Mouse (Mus musculus) kidney, postnatal 0 days (tissue): ENCODE results near the gene Fcgr1. TPM values are rescaled to one million over a fixed set of nuclear protein-coding genes. Genes with fewer than 3 reads are reported as not detected.
A peak's percentile ranks its signal among the peaks of the same experiment; 100 is the strongest.

Source experiments
- ATAC-seq: fragments of 200-750 bp; cut with Nextera tagmentation; replicated peaks from 2 replicates; pipeline ENCODE4 v1.8.0; 2017; ENCODE audit warnings: low read depth, moderate number of reproducible peaks, moderate TSS enrichment, moderate library complexity; ENCODE audit not compliant: low FRiP score
- DNase-seq: peaks from one replicate; pipeline ENCODE4 v3.0.0-alpha.2; 2016; ENCODE audit warnings: low spot score
- H3K27ac ChIP-seq: fragments of 300-500 bp; sonication (generic); 2 replicates; pipeline ENCODE4 v1.5.1; 2014; ENCODE audit warnings: mild to moderate bottlenecking
- H3K27me3 ChIP-seq: fragments of 300-500 bp; sonication (generic); 2 replicates; pipeline ENCODE4 v1.6.1; 2014; ENCODE audit warnings: low read length, mixed read lengths; ENCODE audit not compliant: insufficient read depth
- H3K36me3 ChIP-seq: fragments of 300-500 bp; sonication (generic); 2 replicates; pipeline ENCODE4 v1.6.1; 2014; ENCODE audit warnings: low read length, mixed read lengths; ENCODE audit not compliant: insufficient read depth
- H3K4me1 ChIP-seq: fragments of 300-500 bp; sonication (generic); replicated peaks from 2 replicates; pipeline ENCODE4 v1.6.1; 2014; ENCODE audit warnings: antibody characterized with exemption, low read length, mixed read lengths; ENCODE audit not compliant: insufficient read depth
- H3K4me2 ChIP-seq: fragments of 300-500 bp; sonication (generic); 2 replicates; pipeline ENCODE4 v1.6.1; 2014; ENCODE audit warnings: mild to moderate bottlenecking, low read length, moderate library complexity, mixed read lengths
- H3K4me3 ChIP-seq: fragments of 300-500 bp; sonication (generic); replicated peaks from 2 replicates; pipeline ENCODE4 v1.5.1; 2014; ENCODE audit warnings: low read depth, low read length
- H3K9ac ChIP-seq: fragments of 300-500 bp; sonication (generic); 2 replicates; pipeline ENCODE4 v1.6.1; 2014; ENCODE audit warnings: low read depth, low read length
- H3K9me3 ChIP-seq: fragments of 300-500 bp; sonication (generic); replicated peaks from 2 replicates; pipeline ENCODE4 v1.6.1; 2016; ENCODE audit warnings: low read length, inconsistent platforms, mixed read lengths
- CTCF ChIP-seq: IDR thresholded peaks from 2 replicates; pipeline ENCODE4 v1.5.1; 2016; ENCODE audit warnings: antibody characterized with exemption, low read depth, mild to moderate bottlenecking, moderate library complexity
- WGBS: fragments of 180-500 bp; shearing (Covaris S2); extraction: QIAGEN DNeasy Blood & Tissue Kit; methylation state at CpG from one replicate; pipeline ENCODE4 v1.1.7; 2014; 5-methylcytosine and 5-hydroxymethylcytosine counted together
- polyA plus RNA-seq: library from polyadenylated mRNA; unstranded; fragments of >200 nt; fragmentation: Nextera tagmentation; extraction: Ambion mirVana; gene quantifications from 2 replicates; pipeline ENCODE4 v1.2.1, GENCODE M21; 2015

Gene Fcgr1
- polyA plus RNA-seq, 1 experiment from 2014 or later, result 2.0 TPM

DNA sequence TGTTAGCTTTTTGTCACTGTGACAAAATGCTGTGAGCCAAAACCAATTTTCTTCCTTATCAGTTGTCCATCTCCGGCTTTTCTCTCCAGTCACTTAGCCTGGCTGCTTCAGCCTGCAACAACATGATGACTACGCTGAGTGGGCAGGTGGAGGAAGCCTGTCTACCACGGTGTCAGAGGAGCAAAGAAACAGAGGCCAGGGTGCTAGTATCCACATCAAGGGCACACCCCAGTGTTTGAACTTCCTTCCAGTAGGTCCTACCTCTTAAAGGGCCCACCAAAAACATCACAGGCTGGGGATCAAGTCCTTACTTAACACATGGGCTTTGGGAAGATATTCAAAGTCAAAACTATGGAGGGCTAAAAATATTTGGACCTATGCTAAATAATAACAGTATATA lies 15.7 kb upstream of the Fcgr1 start:
- no peaks in the 10 kb centered on the region for H3K4me1 ChIP-seq

GRCm38 (mm10) chr3:96306506-96306905 lies 12.7 kb upstream of the Fcgr1 start:
- Histone ChIP-seq H3K4me2 (no peak overlapping the region), H3K27ac (no peak overlapping the region), H3K9me3 (no peaks in the 10 kb centered on the region), H3K4me3 (no peak overlapping the region), H3K9ac (no peak overlapping the region), H3K36me3 (no peaks in the 10 kb centered on the region), H3K27me3 (no peaks in the 10 kb centered on the region), H3K4me1 (no peaks in the 10 kb centered on the region)
- 46% methylated on average over 9 of the region's 9 CpGs for WGBS
- no peak for ATAC-seq
- TF ChIP-seq CTCF, result no peak
- no peak for DNase-seq

More for the DNA sequence above, 15.7 kb upstream of the Fcgr1 start:
- H3K4me3 ChIP-seq, result no peak overlapping the region
- no peak for TF ChIP-seq CTCF
- no peak for ATAC-seq
- no peak overlapping the region for H3K9ac ChIP-seq
- no peaks in the 10 kb centered on the region for H3K27me3 ChIP-seq
- no peaks in the 10 kb centered on the region for H3K36me3 ChIP-seq
- H3K9me3 ChIP-seq, result no peaks in the 10 kb centered on the region
- no peak overlapping the region for H3K27ac ChIP-seq
- 47% methylated on average over 3 of the region's 3 CpGs for WGBS
- no peak for DNase-seq
- no peak overlapping the region for H3K4me2 ChIP-seq

- Histone ChIP-seq H3K9me3 (no peaks in the 10 kb centered on the region), H3K27me3 (no peaks in the 10 kb centered on the region), H3K4me2 (no peak overlapping the region), H3K4me3 (no peak overlapping the region), H3K9ac (no peak overlapping the region), H3K4me1 (no peaks in the 10 kb centered on the region), H3K36me3 (no peaks in the 10 kb centered on the region), H3K27ac (no peak overlapping the region)
- no peak for TF ChIP-seq CTCF
- ATAC-seq (no peak), DNase-seq (no peak)
- WGBS, result 83% methylated on average over 5 of the region's 5 CpGs
Observed at GRCm38 (mm10) chr3:96302076-96302475, 8.3 kb upstream of the Fcgr1 start.

DNA sequence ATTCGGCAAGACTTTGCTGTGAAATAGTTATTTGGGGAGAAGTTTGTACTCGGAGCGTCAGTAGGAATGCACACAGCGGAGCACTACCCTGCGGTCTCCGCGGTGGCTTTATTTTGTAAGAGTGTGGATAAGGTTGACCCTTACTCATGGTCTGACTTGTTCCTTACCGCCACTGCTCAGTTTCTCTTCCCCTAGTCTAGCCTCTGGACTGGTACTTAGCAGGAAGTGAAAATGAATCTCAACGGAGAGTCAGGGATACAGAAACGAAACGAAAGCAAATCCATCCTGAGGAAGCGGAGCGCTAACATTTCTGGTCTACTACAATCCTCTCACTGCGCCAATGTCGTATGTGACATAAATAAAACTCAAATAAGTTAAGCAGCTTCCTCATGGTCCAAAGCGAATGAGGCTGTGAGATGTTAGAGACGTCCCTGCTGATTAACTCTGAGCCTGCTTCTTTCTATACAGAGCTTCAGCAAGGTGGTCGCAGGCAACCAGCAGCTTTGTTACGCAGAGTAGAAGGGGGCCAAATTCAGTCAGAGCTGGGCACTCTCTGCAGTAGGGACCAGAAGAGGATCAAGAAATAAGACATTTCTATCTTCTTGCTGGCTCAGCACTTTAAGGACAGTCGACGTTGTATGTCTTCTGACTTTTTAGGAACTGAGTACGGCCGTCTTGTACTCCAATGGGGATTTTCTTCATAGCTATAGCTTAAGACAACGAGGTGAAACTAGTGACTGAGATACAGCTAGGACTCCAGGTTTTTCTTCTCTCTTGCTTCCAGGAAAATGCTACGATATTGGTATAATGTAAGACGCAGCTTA lies 7.1 kb upstream of the Fcgr1 start:
- Histone ChIP-seq H3K4me1 (no peaks in the 10 kb centered on the region), H3K9ac (no peak overlapping the region), H3K27me3 (no peaks in the 10 kb centered on the region), H3K27ac (no peak overlapping the region), H3K4me2 (peak overlapping the region; percentile 44), H3K4me3 (peak overlapping the region; percentile 14; the same call in 1 of the 2 replicates), H3K36me3 (no peaks in the 10 kb centered on the region), H3K9me3 (no peaks in the 10 kb centered on the region)
- DNase-seq (no peak), ATAC-seq (no peak)
- WGBS, result 69% methylated on average over 26 of the region's 26 CpGs
- no peak for TF ChIP-seq CTCF

DNA sequence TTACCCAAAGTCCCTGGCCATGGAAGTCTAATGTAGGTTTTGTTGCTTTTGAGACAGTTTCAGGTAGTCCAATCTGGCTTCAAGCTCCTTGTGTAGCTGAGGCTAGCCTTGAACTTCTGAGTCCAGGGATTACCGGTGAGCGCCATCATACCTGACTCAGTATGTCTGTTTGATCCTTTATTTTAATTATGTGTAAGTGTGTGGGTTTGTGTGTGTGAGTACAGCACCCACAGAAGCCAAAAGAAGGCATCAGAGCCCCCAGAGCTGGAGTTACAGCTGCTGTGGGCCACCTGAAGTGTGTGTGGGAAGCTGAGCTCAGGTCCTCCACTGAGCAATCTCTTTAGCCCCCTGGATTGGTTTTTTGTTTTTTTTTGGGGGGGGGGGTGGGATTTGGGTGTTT lies 5.8 kb upstream of the Fcgr1 start:
- no peak overlapping the region for H3K9ac ChIP-seq
- H3K9me3 ChIP-seq, result no peaks in the 10 kb centered on the region
- no peaks in the 10 kb centered on the region for H3K27me3 ChIP-seq
- no peak for TF ChIP-seq CTCF
- H3K4me1 ChIP-seq, result no peaks in the 10 kb centered on the region
- no peaks in the 10 kb centered on the region for H3K36me3 ChIP-seq
- H3K4me3 ChIP-seq, result no peak overlapping the region
- H3K4me2 ChIP-seq, result no peak overlapping the region
- H3K27ac ChIP-seq, result no peak overlapping the region
- ATAC-seq (no peak), DNase-seq (no peak)
- WGBS, result 96% methylated on average over 2 of the region's 2 CpGs

GRCm38 (mm10) chr3:96298360-96298759 lies 4.6 kb upstream of the Fcgr1 start:
- no peaks in the 10 kb centered on the region for H3K27me3 ChIP-seq
- H3K9ac ChIP-seq, result no peak overlapping the region
- ATAC-seq, result no peak
- H3K36me3 ChIP-seq, result no peaks in the 10 kb centered on the region
- H3K4me1 ChIP-seq, result no peaks in the 10 kb centered on the region
- no peak for TF ChIP-seq CTCF
- WGBS, result 90% methylated on average over 4 of the region's 4 CpGs
- DNase-seq, result no peak
- H3K4me3 ChIP-seq, result no peak overlapping the region
- H3K27ac ChIP-seq, result no peak overlapping the region
- no peak overlapping the region for H3K4me2 ChIP-seq
- no peaks in the 10 kb centered on the region for H3K9me3 ChIP-seq

DNA sequence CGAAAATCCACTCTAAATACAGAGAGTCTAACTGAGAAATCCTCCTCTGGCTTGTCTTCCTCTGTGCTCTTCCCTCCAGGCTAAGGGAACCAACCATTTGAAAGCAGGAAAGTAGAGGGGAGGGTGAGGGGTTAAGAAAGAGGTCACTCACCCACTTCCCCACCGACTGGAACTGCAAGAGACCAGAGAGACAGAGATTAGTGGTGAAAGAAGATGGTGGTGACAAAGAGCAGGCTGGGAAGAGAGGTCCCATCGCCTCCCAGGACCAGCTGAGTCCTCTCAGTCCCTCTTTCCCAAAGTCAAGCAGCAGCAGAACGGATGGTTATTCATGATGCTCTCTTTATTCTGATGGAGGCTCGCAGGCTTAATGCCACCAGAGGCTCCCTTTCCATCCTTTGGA lies 401 bp downstream of the Fcgr1 start:
- H3K4me3 ChIP-seq, result no peak overlapping the region
- H3K4me1 ChIP-seq, result no peaks in the 10 kb centered on the region
- H3K9me3 ChIP-seq, result no peaks in the 10 kb centered on the region
- WGBS, result 67% methylated on average over 5 of the region's 5 CpGs
- no peak overlapping the region for H3K27ac ChIP-seq
- TF ChIP-seq CTCF, result no peak
- H3K36me3 ChIP-seq, result no peaks in the 10 kb centered on the region
- no peak overlapping the region for H3K9ac ChIP-seq
- no peaks in the 10 kb centered on the region for H3K27me3 ChIP-seq
- DNase-seq (no peak), ATAC-seq (no peak)
- no peak overlapping the region for H3K4me2 ChIP-seq
